Mouse (Mus musculus) lung, embryonic 16.5 days (tissue): ENCODE measurements around the gene Aspg. TPM values are rescaled to one million over a fixed set of nuclear protein-coding genes. Genes with fewer than 3 reads are reported as not detected.

ENCODE experiments used
- ATAC-seq: fragments of 200-750 bp; cut with Nextera tagmentation; 2 replicates; pipeline ENCODE4 v1.8.0; 2017; ENCODE audit warnings: low read depth, mild to moderate bottlenecking, moderate library complexity
- H3K27ac ChIP-seq: fragments of 300-500 bp; sonication (generic); 2 replicates; pipeline ENCODE4 v1.5.1; 2014; ENCODE audit warnings: mild to moderate bottlenecking, control low read depth, low read length
- H3K27me3 ChIP-seq: fragments of 300-500 bp; sonication (generic); 2 replicates; pipeline ENCODE4 v1.6.1; 2014; ENCODE audit warnings: low read depth, low read length, mixed read lengths; ENCODE audit not compliant: control insufficient read depth, insufficient read depth
- H3K36me3 ChIP-seq: fragments of 300-500 bp; sonication (generic); 2 replicates; pipeline ENCODE4 v1.6.1; 2014; ENCODE audit warnings: low read length; ENCODE audit not compliant: control insufficient read depth, insufficient read depth
- H3K4me1 ChIP-seq: fragments of 300-500 bp; sonication (generic); replicated peaks from 2 replicates; pipeline ENCODE4 v1.6.1; 2014; ENCODE audit warnings: low read length, mixed read lengths; ENCODE audit not compliant: control insufficient read depth, insufficient read depth
- H3K4me2 ChIP-seq: fragments of 300-500 bp; sonication (generic); 2 replicates; pipeline ENCODE4 v1.6.1; 2014; ENCODE audit warnings: low read depth, low read length, control low read depth
- H3K4me3 ChIP-seq: fragments of 300-500 bp; sonication (generic); 2 replicates; pipeline ENCODE4 v1.5.1; 2014; ENCODE audit warnings: mild to moderate bottlenecking, low read length, control low read depth
- H3K9ac ChIP-seq: fragments of 300-500 bp; sonication (generic); 2 replicates; pipeline ENCODE4 v1.6.1; 2014; ENCODE audit warnings: low read length, control low read depth
- H3K9me3 ChIP-seq: fragments of 300-500 bp; sonication (generic); 2 replicates; pipeline ENCODE4 v1.6.1; 2016; ENCODE audit warnings: low read length; ENCODE audit not compliant: control insufficient read depth
- WGBS: fragments of 180-500 bp; shearing (Covaris S2); extraction: QIAGEN DNeasy Blood & Tissue Kit; methylation state at CpG from one replicate; pipeline ENCODE4 v1.1.7; 2014; 5-methylcytosine and 5-hydroxymethylcytosine counted together
- microRNA counts: library from miRNA; unstranded; fragments of <30 nt; microRNA quantifications from one replicate; lab custom pipeline; 2016
- microRNA-seq: library from miRNA; unstranded; fragments of <30 nt; microRNA quantifications from one replicate; pipeline ENCODE4, GENCODE M21; 2016
- polyA plus RNA-seq: library from polyadenylated mRNA; unstranded; fragments of >200 nt; fragmentation: Nextera tagmentation; extraction: Ambion mirVana; gene quantifications from 2 replicates; pipeline ENCODE4 v1.2.1, GENCODE M21; 2015

Gene Aspg
- polyA plus RNA-seq, 1 experiment from 2014 or later = 3.2 TPM

- H3K9ac ChIP-seq = no peak overlapping the region
- 42% methylated on average over 5 of the region's 5 CpGs for WGBS
- no peaks in the 10 kb centered on the region for H3K36me3 ChIP-seq
- H3K27me3 ChIP-seq = no peaks in the 10 kb centered on the region
- no peak overlapping the region for H3K4me3 ChIP-seq
- no peak overlapping the region for H3K27ac ChIP-seq
- no peaks in the 10 kb centered on the region for H3K9me3 ChIP-seq
- 0 out of 2 replicates have a peak, but pooled peaks cover 6% of the 10 kb centered on the region for H3K4me1 ChIP-seq
- H3K4me2 ChIP-seq = no peak overlapping the region
- ATAC-seq = peak; percentile 77
Observed at GRCm38 (mm10) chr12:112169240-112169639, 62.8 kb downstream of the Aspg start.

- Histone ChIP-seq H3K9ac (no peak overlapping the region), H3K4me1 (0 out of 2 replicates have a peak, but pooled peaks cover 6% of the 10 kb centered on the region), H3K27me3 (no peaks in the 10 kb centered on the region), H3K27ac (no peak overlapping the region), H3K4me2 (no peak overlapping the region), H3K9me3 (no peaks in the 10 kb centered on the region), H3K4me3 (no peak overlapping the region), H3K36me3 (no peaks in the 10 kb centered on the region)
- ATAC-seq = no peak
- WGBS = 50% methylated on average over 20 of the region's 20 CpGs
Observed at GRCm38 (mm10) chr12:112170671-112171574, 64.4 kb downstream of the Aspg start.

GRCm38 (mm10) chr12:112171657-112172056, 65.2 kb downstream of the Aspg start:
- Histone ChIP-seq H3K9me3 (no peaks in the 10 kb centered on the region), H3K27ac (no peak overlapping the region), H3K36me3 (no peaks in the 10 kb centered on the region), H3K4me2 (no peak overlapping the region), H3K9ac (no peak overlapping the region), H3K4me1 (0 out of 2 replicates have a peak, but pooled peaks cover 6% of the 10 kb centered on the region), H3K4me3 (no peak overlapping the region), H3K27me3 (no peaks in the 10 kb centered on the region)
- WGBS = 79% methylated on average over 1 of the region's 1 CpGs
- ATAC-seq = no peak

GRCm38 (mm10) chr12:112172214-112172613, 65.7 kb downstream of the Aspg start:
- no peaks in the 10 kb centered on the region for H3K27me3 ChIP-seq
- H3K4me2 ChIP-seq = no peak overlapping the region
- H3K4me3 ChIP-seq = no peak overlapping the region
- H3K4me1 ChIP-seq = 0 out of 2 replicates have a peak, but pooled peaks cover 6% of the 10 kb centered on the region
- no peak overlapping the region for H3K9ac ChIP-seq
- no peak overlapping the region for H3K27ac ChIP-seq
- no peaks in the 10 kb centered on the region for H3K36me3 ChIP-seq
- no peak for ATAC-seq
- H3K9me3 ChIP-seq = no peaks in the 10 kb centered on the region
- 60% methylated on average over 8 of the region's 8 CpGs for WGBS

MicroRNA genes within 50 kb of the gene (microRNA counts, 519-probe panel; counts per million panel counts)
- microRNA mmu-miR-203 (lab: Ali Mortazavi, UCI) = 2,975 counts per million, percentile 57 among the panel's probes with 10 or more counts

Small RNA genes within 50 kb of the gene (microRNA-seq; reads per million reads assigned to microRNA genes)
- gene Mir203 (1,936 reads per million, percentile 81 among the genes with 10 or more reads in this experiment), gene Mir3073a (not detected), gene Mir3073b (not detected)

Other genes starting within 250 kb of the Aspg start
- 11.3 and 15.9 TPM in 2 replicates for gene Ppp1r13b, start 198.6 kb upstream of the Aspg start, polyA plus RNA-seq
- gene Atp5mpl, start 139.7 kb upstream of the Aspg start, polyA plus RNA-seq = 621 and 663 TPM in 2 replicates
- gene Tdrd9, start 135.1 kb upstream of the Aspg start, polyA plus RNA-seq = 0.18 and 0.23 TPM in 2 replicates
- gene Rd3l, start 125.4 kb upstream of the Aspg start, polyA plus RNA-seq = not detected in 2 replicates
- gene Kif26a, start 39.5 kb downstream of the Aspg start, polyA plus RNA-seq = 3.0 and 3.1 TPM in 2 replicates